8 mouse cellular contexts compared by ENCODE assay signal in the genomic region with DNA sequence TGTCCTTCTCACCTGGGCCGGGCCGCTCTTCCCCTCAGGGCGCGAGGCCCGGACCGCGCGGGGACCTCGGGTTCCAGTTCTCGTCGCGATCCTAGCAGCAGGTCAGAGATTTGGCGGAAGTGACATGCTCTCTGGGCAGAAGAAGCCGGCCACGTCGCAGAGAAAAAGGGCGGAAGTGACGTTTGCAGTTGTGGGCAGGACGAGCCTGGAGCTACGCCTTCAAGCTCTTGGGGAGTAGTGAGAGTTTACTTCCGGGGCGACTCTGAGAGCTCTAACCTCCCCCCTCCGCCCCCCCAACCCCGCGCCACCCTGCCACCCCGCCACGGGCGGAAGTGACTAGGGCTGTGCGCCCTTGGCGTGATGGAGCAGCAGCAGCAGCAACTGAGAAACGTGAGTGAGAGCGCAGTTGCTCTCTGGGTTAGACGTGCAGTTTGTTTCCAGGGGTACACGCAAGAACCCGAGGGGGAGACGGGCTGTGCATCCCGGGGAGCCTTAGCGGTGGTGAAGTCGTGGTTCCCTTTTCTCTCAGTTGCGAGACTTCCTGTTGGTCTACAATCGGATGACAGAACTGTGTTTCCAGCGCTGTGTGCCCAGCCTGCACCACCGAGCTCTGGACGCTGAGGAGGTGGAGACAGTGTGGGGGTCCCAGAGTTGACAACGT. TPM values are rescaled to one million over a fixed set of nuclear protein-coding genes. Genes with fewer than 3 reads are reported as not detected.
A peak's percentile ranks its signal among the peaks of the same experiment; 100 is the strongest.
DNase-seq lines count a peak whose midpoint lies in the region; ATAC-seq and TF ChIP-seq lines count a peak whose summit lies in the region.

A gene (minus strand): TSS at position 184 of the 661 bp plus-strand sequence.
A gene (plus strand): TSS at position 320 of the 661 bp plus-strand sequence.

- no peak; the same call in 1 of the 2 replicates for TF ChIP-seq POLR2A in bone marrow macrophage, adult 2 months (IDR thresholded peaks at IDR 0.05; ENCODE audit: borderline replicate concordance, low read depth, low read length)
- TF ChIP-seq POLR2A in embryonic fibroblast, embryonic 13.5 days (IDR thresholded peaks at IDR 0.05; ENCODE audit: low read depth, low read length), result peak; percentile 93

- peak within 1 kb of the TSS; percentile 77 for H3K4me2 ChIP-seq in kidney, embryonic 14.5 days (replicated peaks; ENCODE audit: low read depth, low read length)
- H3K4me2 ChIP-seq in limb, embryonic 15.5 days, result peak within 1 kb of the TSS; percentile 81

- ATAC-seq in kidney, embryonic 14.5 days (ENCODE audit: low FRiP score, low TSS enrichment), result peak; percentile 96
- peak; percentile 96 for ATAC-seq in limb, embryonic 15.5 days (ENCODE audit: insufficient number of reproducible peaks, low FRiP score, low TSS enrichment, low read depth)

- no peak for TF ChIP-seq CTCF in bone marrow macrophage, adult 2 months (IDR thresholded peaks at IDR 0.05; ENCODE audit: low read depth, low read length)
- no peak for TF ChIP-seq CTCF in embryonic fibroblast, embryonic 13.5 days (IDR thresholded peaks at IDR 0.05; ENCODE audit: borderline replicate concordance, insufficient read depth, low read length)

- 0% methylated on average over 45 of the region's 45 CpGs for WGBS in kidney, embryonic 14.5 days
- WGBS in limb, embryonic 15.5 days, result 1% methylated on average over 43 of the region's 45 CpGs

- H3K9me3 ChIP-seq in kidney, embryonic 14.5 days (ENCODE audit: control insufficient read depth, low read length), result no peaks in the 10 kb centered on the region
- no peaks in the 10 kb centered on the region for H3K9me3 ChIP-seq in limb, embryonic 15.5 days

- peaks cover 27% of the 10 kb centered on the region for H3K4me1 ChIP-seq in bone marrow macrophage, adult 2 months (ENCODE audit: control insufficient read depth, insufficient read depth, low read length)
- H3K4me1 ChIP-seq in embryonic fibroblast, embryonic 13.5 days (ENCODE audit: control insufficient read depth, insufficient read depth, low read length), result 0 out of 2 replicates have a peak, but pooled peaks cover 6% of the 10 kb centered on the region
- peaks cover 21% of the 10 kb centered on the region for H3K4me1 ChIP-seq in kidney, embryonic 14.5 days (ENCODE audit: control insufficient read depth, insufficient read depth, low read length)
- H3K4me1 ChIP-seq in limb, embryonic 15.5 days, result peaks cover 29% of the 10 kb centered on the region

- DNase-seq in A20 (ENCODE audit: low read depth, low spot score), result peak; percentile 98
- DNase-seq in heart, adult 9 months (ENCODE audit: low spot score in 2 of 2), result peak; percentile 95 to 98
- DNase-seq in monocyte, adult 2 months (ENCODE audit: low read depth in 1 of 2, low spot score in 2 of 2), result peak; percentile 92 to 95
- peak; percentile 97 for DNase-seq in spleen, postnatal 36 days (ENCODE audit: low spot score in 2 of 2)

- peaks cover 40% of the 10 kb centered on the region for H3K36me3 ChIP-seq in kidney, embryonic 14.5 days (ENCODE audit: control insufficient read depth, insufficient read depth, low read length)
- H3K36me3 ChIP-seq in limb, embryonic 15.5 days, result peaks cover 52% of the 10 kb centered on the region

- no peaks in the 10 kb centered on the region for H3K27me3 ChIP-seq in kidney, embryonic 14.5 days (ENCODE audit: control insufficient read depth, insufficient read depth, low read length)
- H3K27me3 ChIP-seq in limb, embryonic 15.5 days, result no peaks in the 10 kb centered on the region

- peak within 1 kb of the TSS; percentile 77 for H3K9ac ChIP-seq in kidney, embryonic 14.5 days (ENCODE audit: low read depth, low read length)
- H3K9ac ChIP-seq in limb, embryonic 15.5 days, result peak within 1 kb of the TSS; percentile 79

- peak within 1 kb of the TSS; percentile 95 for H3K27ac ChIP-seq in bone marrow macrophage, adult 2 months (ENCODE audit: insufficient read depth, low read depth, low read length)
- H3K27ac ChIP-seq in embryonic fibroblast, embryonic 13.5 days (ENCODE audit: insufficient read depth, low read length), result peak within 1 kb of the TSS; percentile 59
- H3K27ac ChIP-seq in kidney, embryonic 14.5 days (ENCODE audit: low read depth, low read length), result peak within 1 kb of the TSS; percentile 79
- peak within 1 kb of the TSS; percentile 91 for H3K27ac ChIP-seq in limb, embryonic 15.5 days

- H3K4me3 ChIP-seq in bone marrow macrophage, adult 2 months (ENCODE audit: insufficient read depth, low read length), result peak within 1 kb of the TSS; percentile 86
- H3K4me3 ChIP-seq in embryonic fibroblast, embryonic 13.5 days (ENCODE audit: insufficient read depth, low read length), result peak within 1 kb of the TSS; percentile 83
- H3K4me3 ChIP-seq in kidney, embryonic 14.5 days (ENCODE audit: low read length), result peak within 1 kb of the TSS; percentile 79
- H3K4me3 ChIP-seq in limb, embryonic 15.5 days, result peak within 1 kb of the TSS; percentile 76

RNA-seq across cellular contexts. Expression of the first gene that starts in this region (rescaled TPM):
- polyA plus RNA-seq in bone marrow macrophage, adult 2 months (2012; ENCODE audit: insufficient read depth, insufficient read length, missing spikeins), result 31.7 and 36.4 TPM in 2 replicates
- polyA plus RNA-seq in embryonic fibroblast, embryonic 13.5 days (2011; ENCODE audit: insufficient read length, low read depth, missing spikeins), result 43.6 and 48.8 TPM in 2 replicates
- polyA plus RNA-seq in kidney, embryonic 14.5 days (2014; fragmentation: Nextera tagmentation; extraction: Ambion mirVana), result 88.2 and 94.8 TPM in 2 replicates
- 95.8 and 97.8 TPM in 2 replicates for polyA plus RNA-seq in limb, embryonic 15.5 days (2015; fragmentation: Nextera tagmentation; extraction: Ambion mirVana)

RNA-seq across cellular contexts. Expression of the second gene that starts in this region (rescaled TPM):
- polyA plus RNA-seq in bone marrow macrophage, adult 2 months (2012; ENCODE audit: insufficient read depth, insufficient read length, missing spikeins), result 4.4 and 7.0 TPM in 2 replicates
- polyA plus RNA-seq in embryonic fibroblast, embryonic 13.5 days (2011; ENCODE audit: insufficient read length, low read depth, missing spikeins), result 25.5 and 27.1 TPM in 2 replicates
- 23.4 and 24.3 TPM in 2 replicates for polyA plus RNA-seq in kidney, embryonic 14.5 days (2014; fragmentation: Nextera tagmentation; extraction: Ambion mirVana)
- polyA plus RNA-seq in limb, embryonic 15.5 days (2015; fragmentation: Nextera tagmentation; extraction: Ambion mirVana), result 30.4 and 34.7 TPM in 2 replicates

Comparison
In these comparisons a context has a peak if more than half of its experiments do, and no peak if none do; other contexts are left out.
1. Peak in every context shown above with its lines: DNase-seq, ATAC-seq, H3K4me3 ChIP-seq and H3K27ac ChIP-seq.